Mouse (Mus musculus) small intestine, adult 2 months (tissue): ENCODE results near the gene Raf1. TPM values are rescaled to one million over a fixed set of nuclear protein-coding genes. Genes with fewer than 3 reads are reported as not detected.
"Not testable (repeated sequence)": the region's sequence is repeated elsewhere in the genome, so short reads cannot be mapped to it uniquely, and the experiment has no call there.

Source experiments
- H3K27ac ChIP-seq: fragments of 200-500 bp; 2 replicates; pipeline ENCODE4 v1.5.1; 2012; ENCODE audit warnings: low read depth, low read length, control low read depth, inconsistent platforms; ENCODE audit not compliant: insufficient read depth
- H3K27me3 ChIP-seq: fragments of 200-500 bp; 2 replicates; pipeline ENCODE4 v1.6.1; 2012; ENCODE audit warnings: mild to moderate bottlenecking, moderate library complexity, low read length, inconsistent platforms; ENCODE audit not compliant: control insufficient read depth, insufficient read depth
- H3K36me3 ChIP-seq: fragments of 200-500 bp; 2 replicates; pipeline ENCODE4 v1.6.1; 2012; ENCODE audit warnings: mild to moderate bottlenecking, low read length, control low read depth, inconsistent platforms; ENCODE audit not compliant: control insufficient read depth, insufficient read depth
- H3K4me1 ChIP-seq: fragments of 200-500 bp; 2 replicates; pipeline ENCODE4 v1.6.1; 2012; ENCODE audit warnings: low read length, inconsistent platforms, mixed read lengths; ENCODE audit not compliant: control insufficient read depth, insufficient read depth, insufficient read length
- H3K4me3 ChIP-seq: fragments of 200-500 bp; 2 replicates; pipeline ENCODE4 v1.5.1; 2012; ENCODE audit warnings: low read depth, mild to moderate bottlenecking, control low read depth, inconsistent platforms, low read length, moderate library complexity
- CTCF ChIP-seq: fragments of 200-500 bp; IDR thresholded peaks from 2 replicates; pipeline ENCODE4 v1.5.1; 2012; ENCODE audit warnings: low read depth, mild to moderate bottlenecking, control low read depth, inconsistent platforms, low read length, moderate library complexity, mixed read lengths; ENCODE audit not compliant: insufficient replicate concordance, insufficient read length; ENCODE audit errors: extremely low read depth
- POLR2A ChIP-seq: fragments of 200-500 bp; IDR thresholded peaks from 2 replicates; pipeline ENCODE4 v1.6.1; 2012; ENCODE audit warnings: low read depth, mild to moderate bottlenecking, control low read depth, inconsistent platforms, low read length, moderate library complexity
- WGBS: fragments of 180-500 bp; shearing (Covaris S2); methylation state at CpG from one replicate; pipeline ENCODE4 v1.1.7; 2018; 5-methylcytosine and 5-hydroxymethylcytosine counted together
- polyA plus RNA-seq: library from polyadenylated mRNA; depleted of rRNA; stranded (reverse); fragments of >200 nt; gene quantifications from 2 replicates; pipeline ENCODE4 v1.2.3, GENCODE M21; 2012

Gene Raf1
- polyA plus RNA-seq, 1 experiment, result 81.6 TPM

DNA sequence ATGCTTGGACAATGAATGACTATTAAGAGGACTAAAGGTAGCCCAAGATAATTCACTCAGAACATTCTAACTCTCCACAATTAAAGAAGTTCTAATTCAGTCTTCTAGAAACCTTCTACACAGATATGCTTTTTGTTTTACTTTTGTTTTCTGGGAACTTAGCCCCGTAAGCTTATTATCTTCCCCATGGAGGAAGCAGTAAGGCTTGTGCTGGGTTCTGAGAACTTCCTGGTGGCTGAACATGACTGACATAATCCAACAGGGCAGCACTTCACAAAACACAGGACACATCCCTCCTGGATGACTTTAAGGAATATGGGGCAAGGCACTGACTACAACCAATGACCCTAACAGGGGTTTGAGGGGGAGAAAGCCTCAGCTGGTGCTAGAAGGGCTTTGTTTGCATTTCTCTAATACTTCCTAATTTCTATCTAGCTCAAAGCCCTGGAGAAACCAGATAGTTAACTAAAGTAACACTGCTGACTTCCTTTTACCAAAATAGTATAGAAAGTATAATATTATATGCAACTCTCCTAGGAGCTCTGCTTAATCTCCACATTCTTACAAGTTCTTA is 26.6 kb downstream of the Raf1 start:
- TF ChIP-seq POLR2A, result no peak
- TF ChIP-seq CTCF, result no peak
- Histone ChIP-seq H3K4me3 (no peak overlapping the region), H3K36me3 (no peaks in the 10 kb centered on the region), H3K4me1 (peaks cover 30% of the 10 kb centered on the region; the same call in 1 of the 2 replicates), H3K27ac (peak overlapping the region; percentile 98), H3K27me3 (no peaks in the 10 kb centered on the region)
- WGBS, result 4% methylated on average over 1 of the region's 1 CpGs

DNA sequence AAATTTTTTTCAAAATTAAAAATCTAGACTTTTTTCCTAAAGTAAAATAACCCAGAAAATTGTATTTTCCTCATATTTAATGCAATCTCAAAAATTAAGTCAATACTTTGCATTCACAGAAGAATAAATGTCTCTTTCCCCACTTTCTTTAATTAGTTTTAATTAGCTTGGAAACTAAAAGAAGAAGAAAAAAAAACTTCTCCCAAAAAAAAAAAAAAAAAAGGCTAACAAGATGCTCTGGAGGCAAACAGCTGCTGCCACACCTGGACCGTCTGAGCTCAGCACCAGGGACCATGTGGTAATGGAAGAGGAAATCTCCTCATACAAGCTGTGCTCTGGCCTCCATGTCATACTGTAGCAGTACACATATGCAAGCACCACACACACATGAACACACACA is 33.1 kb downstream of the Raf1 start:
- Histone ChIP-seq H3K27ac (no peak overlapping the region), H3K4me3 (no peak overlapping the region), H3K27me3 (no peaks in the 10 kb centered on the region), H3K36me3 (peaks cover 24% of the 10 kb centered on the region), H3K4me1 (peaks cover 3% of the 10 kb centered on the region; the same call in 1 of the 2 replicates)
- 51% methylated on average over 1 of the region's 1 CpGs for WGBS
- TF ChIP-seq CTCF (no peak), POLR2A (no peak)

DNA sequence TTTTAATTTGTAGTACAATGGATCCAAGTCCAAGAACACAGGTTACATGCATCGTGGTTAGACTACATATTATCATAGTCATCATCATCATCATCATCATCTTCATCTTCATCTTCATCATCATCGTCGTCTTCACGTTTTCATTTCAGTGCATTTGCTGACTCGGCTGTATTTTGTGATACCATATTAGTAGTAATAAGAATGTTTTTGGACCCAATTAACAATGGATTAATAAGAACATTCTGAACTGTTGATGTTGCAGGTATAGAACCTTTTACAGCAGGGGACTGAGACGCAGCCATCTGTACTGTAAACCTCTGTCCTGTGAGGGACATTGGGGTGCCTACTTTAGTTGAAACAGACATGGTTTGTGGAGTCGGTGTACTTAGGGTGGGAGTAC is 38.2 kb downstream of the Raf1 start:
- not testable (repeated sequence) for H3K27me3 ChIP-seq, H3K27ac ChIP-seq, H3K4me3 ChIP-seq, H3K4me1 ChIP-seq
- H3K36me3 ChIP-seq, result peaks cover 48% of the 10 kb centered on the region
- 94% methylated on average over 7 of the region's 7 CpGs for WGBS

DNA sequence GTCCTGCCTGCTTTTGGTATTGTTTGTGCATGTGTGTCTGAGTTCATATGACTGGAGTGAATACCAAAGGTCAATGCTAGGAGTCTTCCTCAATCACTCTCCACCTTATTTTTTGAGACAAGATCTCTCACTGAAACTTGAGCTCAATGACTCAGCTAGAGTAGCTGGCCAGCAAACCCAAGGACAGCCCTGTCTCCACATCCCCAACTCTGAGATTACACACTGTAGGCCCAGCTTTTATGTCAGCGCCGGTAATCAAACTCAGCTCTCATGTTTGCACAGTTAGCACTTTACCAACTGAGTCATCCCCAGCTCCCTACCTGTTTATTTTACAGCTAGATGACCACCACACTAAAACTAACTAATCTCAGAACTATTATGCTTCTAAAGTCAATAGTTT is 42.4 kb downstream of the Raf1 start:
- Histone ChIP-seq H3K4me3 (no peak overlapping the region), H3K4me1 (no peaks in the 10 kb centered on the region), H3K27ac (no peak overlapping the region), H3K27me3 (no peaks in the 10 kb centered on the region), H3K36me3 (peaks cover 58% of the 10 kb centered on the region)
- no peak for TF ChIP-seq POLR2A
- no peak for TF ChIP-seq CTCF
- 68% methylated on average over 2 of the region's 2 CpGs for whole genome bisulfite sequencing

DNA sequence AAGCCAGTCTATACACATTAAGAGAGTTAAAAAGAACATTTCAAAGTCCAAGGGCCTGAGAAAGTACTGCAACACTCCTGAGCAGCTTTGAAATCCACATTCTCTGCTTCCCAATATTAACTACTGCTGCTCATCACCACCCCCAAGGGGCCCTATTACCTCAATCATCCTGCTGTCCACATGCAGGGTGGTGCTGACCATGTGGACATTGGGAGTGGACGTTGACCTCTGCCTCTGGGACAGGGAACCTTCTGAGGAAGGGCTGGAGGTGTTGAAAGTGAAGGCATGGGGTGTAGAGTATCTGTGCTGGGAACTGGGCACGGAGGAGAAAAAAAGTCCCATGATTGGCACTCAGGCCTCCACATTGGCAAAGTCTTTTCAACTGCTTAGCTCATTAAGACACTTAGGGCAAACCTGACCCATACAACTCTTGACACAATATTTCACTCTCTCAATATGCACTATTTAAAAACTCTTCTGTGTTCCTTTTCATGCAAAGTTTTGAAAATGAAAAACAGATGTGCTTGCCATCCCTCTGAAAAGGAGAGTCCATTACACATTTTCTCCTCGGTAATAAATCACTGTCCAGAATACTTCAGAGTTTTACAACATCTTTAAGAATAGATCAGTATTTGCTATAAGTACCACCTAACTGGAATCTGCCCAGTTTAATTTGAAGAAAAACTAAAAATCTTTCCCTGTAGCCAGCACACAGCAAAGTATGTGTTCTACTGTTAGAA is 45.2 kb downstream of the Raf1 start:
- Histone ChIP-seq H3K27ac (no peak overlapping the region), H3K27me3 (no peaks in the 10 kb centered on the region), H3K4me1 (no peaks in the 10 kb centered on the region), H3K4me3 (no peak overlapping the region), H3K36me3 (peaks cover 60% of the 10 kb centered on the region)
- WGBS, result 79% methylated on average over 3 of the region's 3 CpGs
- TF ChIP-seq CTCF (no peak), POLR2A (no peak)

DNA sequence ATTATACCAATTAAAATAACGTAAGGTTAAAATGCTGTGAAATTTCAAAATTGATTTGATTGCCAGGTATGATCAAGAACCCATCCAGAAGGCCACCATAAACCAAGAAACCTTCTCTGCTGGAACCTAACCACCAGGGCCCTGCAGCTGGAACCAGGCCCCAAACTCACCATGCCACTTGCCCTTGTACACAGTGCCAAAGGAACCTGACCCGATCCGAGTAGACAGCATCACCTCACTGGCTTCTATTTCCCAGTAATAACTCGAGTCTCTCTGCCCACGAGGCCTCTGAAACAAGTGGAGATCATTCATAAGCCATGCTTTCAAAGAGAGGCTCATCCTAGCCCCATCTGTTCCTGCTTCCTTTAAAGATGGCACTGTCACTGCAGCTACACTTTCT is 50.3 kb downstream of the Raf1 start:
- Histone ChIP-seq H3K4me1 (no peaks in the 10 kb centered on the region), H3K36me3 (peaks cover 72% of the 10 kb centered on the region), H3K4me3 (no peak overlapping the region), H3K27ac (no peak overlapping the region), H3K27me3 (no peaks in the 10 kb centered on the region)
- WGBS, result 78% methylated on average over 5 of the region's 5 CpGs
- TF ChIP-seq CTCF (no peak), POLR2A (no peak)

DNA sequence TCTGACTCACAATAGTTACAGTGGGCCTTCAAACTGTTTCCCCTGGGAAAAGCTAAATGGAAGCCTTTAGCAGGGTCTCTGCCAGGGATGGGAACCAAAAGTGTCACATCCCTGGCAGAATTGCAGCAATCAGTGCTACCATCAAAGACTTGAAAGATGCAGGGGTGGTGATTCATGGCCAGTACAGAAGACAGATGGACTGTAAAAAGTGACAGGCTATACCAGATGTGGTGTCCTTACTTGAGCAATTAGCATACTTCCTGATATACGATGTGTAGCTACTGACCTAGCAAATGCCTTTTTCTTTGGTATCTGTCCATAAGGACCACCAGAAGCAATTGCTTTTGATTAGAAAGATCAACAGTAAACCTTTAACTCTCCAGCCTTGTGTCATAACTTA is 55.5 kb downstream of the Raf1 start:
- no peaks in the 10 kb centered on the region; the same call in 1 of the 2 replicates for H3K4me1 ChIP-seq
- peaks cover 86% of the 10 kb centered on the region for H3K36me3 ChIP-seq
- 81% methylated on average over 1 of the region's 1 CpGs for WGBS
- no peak overlapping the region for H3K27ac ChIP-seq
- no peaks in the 10 kb centered on the region for H3K27me3 ChIP-seq
- no peak overlapping the region for H3K4me3 ChIP-seq
- TF ChIP-seq POLR2A (no peak), CTCF (no peak)
